Mouse (Mus musculus): ENCODE data around the gene Ccdc113.
A peak's percentile ranks its signal among the peaks of the same experiment; 100 is the strongest.
"Not testable (repeated sequence)": the region's sequence is repeated elsewhere in the genome, so short reads cannot be mapped to it uniquely, and the experiment has no call there.

The Ccdc113 gene

GRCm38 (mm10) chr8:95542191-95542590 is 8.3 kb downstream of the Ccdc113 start:
- no peak for DNase-seq

- DNase-seq: no peak
Measured at GRCm38 (mm10) chr8:95543065-95543464, 9.2 kb downstream of the Ccdc113 start.

- no peak for DNase-seq
Measured at GRCm38 (mm10) chr8:95545815-95546214, 11.9 kb downstream of the Ccdc113 start.

GRCm38 (mm10) chr8:95546986-95547385 is 13.1 kb downstream of the Ccdc113 start:
- no peak for DNase-seq

GRCm38 (mm10) chr8:95547931-95548330 is 14.0 kb downstream of the Ccdc113 start:
- DNase-seq: no peak

- peak; percentile 14 to 19 for DNase-seq
Measured at GRCm38 (mm10) chr8:95549871-95550829, 16.3 kb downstream of the Ccdc113 start.

- no peak for DNase-seq
Measured at GRCm38 (mm10) chr8:95551577-95551976, 17.7 kb downstream of the Ccdc113 start.

- DNase-seq: no peak
Measured at GRCm38 (mm10) chr8:95555963-95556362, 22.1 kb downstream of the Ccdc113 start.

- no peak for DNase-seq
Measured at GRCm38 (mm10) chr8:95566217-95566616, 32.3 kb downstream of the Ccdc113 start.

GRCm38 (mm10) chr8:95566809-95567208 is 32.9 kb downstream of the Ccdc113 start:
- no peak for DNase-seq

- no peak for DNase-seq
Measured at GRCm38 (mm10) chr8:95573146-95573545, 39.3 kb downstream of the Ccdc113 start.

GRCm38 (mm10) chr8:95576240-95576639 is 42.4 kb downstream of the Ccdc113 start, which contains the start of gene Prss54:
Gene Prss54 (minus strand): TSS chr8:95576340.
- no peak for DNase-seq

- DNase-seq: no peak
Measured at GRCm38 (mm10) chr8:95587339-95587738, 53.5 kb downstream of the Ccdc113 start.

GRCm38 (mm10) chr8:95589282-95589681 is 55.4 kb downstream of the Ccdc113 start:
- DNase-seq: no peak

- no peak for DNase-seq
Measured at GRCm38 (mm10) chr8:95590539-95590938, 56.7 kb downstream of the Ccdc113 start.

GRCm38 (mm10) chr8:95592131-95592780 is 58.4 kb downstream of the Ccdc113 start:
- DNase-seq: no peak

GRCm38 (mm10) chr8:95593439-95594393 is 59.8 kb downstream of the Ccdc113 start:
- no peak for DNase-seq

- DNase-seq: no peak
Measured at GRCm38 (mm10) chr8:95595131-95595530, 61.2 kb downstream of the Ccdc113 start.

- DNase-seq: no peak
Measured at GRCm38 (mm10) chr8:95596841-95597241, 63.0 kb downstream of the Ccdc113 start.

- DNase-seq: peak; percentile 75 to 80
Measured at GRCm38 (mm10) chr8:95599861-95600260, 66.0 kb downstream of the Ccdc113 start.

GRCm38 (mm10) chr8:95601306-95601705 is 67.4 kb downstream of the Ccdc113 start:
- DNase-seq: peak in 1 of 2 experiments; percentile 9

- no peak for DNase-seq
Measured at GRCm38 (mm10) chr8:95602168-95602567, 68.3 kb downstream of the Ccdc113 start.

- not testable (repeated sequence) for DNase-seq
Measured at GRCm38 (mm10) chr8:95606509-95606908, 72.6 kb downstream of the Ccdc113 start.

Data from cerebellum, postnatal 25 days (tissue).